Mouse (Mus musculus): ENCODE data around the gene Supt6. TPM values are rescaled to one million over a fixed set of nuclear protein-coding genes. Genes with fewer than 3 reads are reported as not detected.
A peak's percentile ranks its signal among the peaks of the same experiment; 100 is the strongest.
"Not testable (repeated sequence)": the region's sequence is repeated elsewhere in the genome, so short reads cannot be mapped to it uniquely, and the experiment has no call there.

Gene Supt6
- total and polyA plus RNA-seq, 3 experiments = 39.6 to 93.2 (median 59.8) TPM

DNA sequence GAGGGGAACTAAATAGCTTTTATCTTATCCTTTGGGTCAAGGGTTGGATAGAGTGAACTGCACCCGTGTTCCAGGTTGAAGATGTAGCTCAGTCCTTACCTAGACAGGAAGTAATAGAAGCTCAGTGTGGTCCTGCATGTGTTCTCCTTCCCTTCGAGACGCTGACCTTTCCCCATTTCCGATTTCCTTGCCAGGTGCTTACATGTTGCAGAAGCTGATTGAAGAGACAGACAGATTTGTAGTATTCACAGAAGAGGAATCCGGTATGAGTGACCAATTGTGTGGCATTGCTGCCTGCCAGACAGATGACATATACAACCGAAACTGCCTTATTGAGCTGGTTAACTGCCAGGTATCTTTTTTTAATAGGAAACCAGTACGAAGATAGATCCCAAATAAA is 33.1 kb upstream of the Supt6 start:
- peaks cover 0 to 43% of the 10 kb centered on the region in 2 experiments; a peak in 2 of 4 replicates for H3K36me3 ChIP-seq (ENCODE audit: control insufficient read depth in 1 of 2, insufficient read depth in 2 of 2, low read length in 2 of 2)
- no peak overlapping the region for H3K4me3 ChIP-seq (ENCODE audit: control insufficient read depth in 1 of 2, insufficient read depth in 1 of 2, low read depth in 2 of 2, low read length in 2 of 2)
- no peak for DNase-seq (ENCODE audit: low read depth, low spot score)
- H3K4me1 ChIP-seq (ENCODE audit: control insufficient read depth in 1 of 2, insufficient read depth in 2 of 2, low read length in 2 of 2) = 0 out of 4 replicates have a peak, but pooled peaks cover 0 to 2% of the 10 kb centered on the region in 2 experiments
- no peak overlapping the region for H3K27ac ChIP-seq (ENCODE audit: control insufficient read depth, low read depth, low read length)
- no peaks in the 10 kb centered on the region for H3K79me2 ChIP-seq (ENCODE audit: control insufficient read depth, insufficient read depth, low read length, poor library complexity)
- no peaks in the 10 kb centered on the region for H3K9me3 ChIP-seq (replicated peaks; ENCODE audit: insufficient read depth, low read length)
- no peak overlapping the region for H3K9ac ChIP-seq (ENCODE audit: control insufficient read depth, low read depth, low read length, poor library complexity, severe bottlenecking)
- H3K27me3 ChIP-seq (ENCODE audit: control insufficient read depth in 1 of 2, insufficient read depth in 2 of 2, low read length in 2 of 2) = no peaks in the 10 kb centered on the region
- no peak for TF ChIP-seq GATA1 (IDR thresholded peaks at IDR 0.05; ENCODE audit: low read depth, low read length)
- TF ChIP-seq TAL1 (IDR thresholded peaks at IDR 0.05; ENCODE audit: low read length) = no peak
- TF ChIP-seq TBP (IDR thresholded peaks at IDR 0.05; ENCODE audit: low read depth, low read length) = no peak
- no peak for TF ChIP-seq RCOR1 (IDR thresholded peaks at IDR 0.05; ENCODE audit: low read depth, low read length)
- no peak for TF ChIP-seq ELF1 (IDR thresholded peaks at IDR 0.05; ENCODE audit: low read depth, low read length)
- TF ChIP-seq USF2 (IDR thresholded peaks at IDR 0.05; ENCODE audit: borderline replicate concordance in 1 of 2, insufficient read depth in 1 of 2, low read depth in 1 of 2, low read length in 2 of 2) = no peak
- TF ChIP-seq MYB (IDR thresholded peaks at IDR 0.05; ENCODE audit: low read depth, low read length) = no peak
- TF ChIP-seq CHD1 (IDR thresholded peaks at IDR 0.05; ENCODE audit: low read depth, low read length) = no peak

DNA sequence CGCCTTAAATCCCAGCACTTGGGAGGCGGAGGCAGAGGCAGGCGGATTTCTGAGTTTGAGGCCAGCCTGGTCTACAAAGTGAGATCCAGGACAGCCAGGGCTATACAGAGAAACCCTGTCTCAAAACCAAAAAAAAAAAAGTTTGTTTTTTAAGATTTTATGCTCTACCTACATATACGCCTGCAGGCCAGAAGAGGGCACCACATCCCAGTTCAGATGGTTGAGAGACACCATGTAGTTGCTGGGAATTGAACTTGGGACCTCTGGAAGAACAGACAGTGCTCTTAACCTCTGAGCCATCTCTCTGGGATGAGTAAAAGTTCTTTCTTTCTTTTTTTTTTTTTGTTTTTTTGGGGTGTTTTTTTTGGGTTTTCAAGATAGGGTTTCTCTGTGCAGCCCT is 30.4 kb upstream of the Supt6 start:
- DNase-seq (ENCODE audit: low read depth, low spot score) = peak; percentile 77
- not testable (repeated sequence) for H3K4me3 ChIP-seq (ENCODE audit: control insufficient read depth in 1 of 2, insufficient read depth in 1 of 2, low read depth in 2 of 2, low read length in 2 of 2); H3K79me2 ChIP-seq (ENCODE audit: control insufficient read depth, insufficient read depth, low read length, poor library complexity); H3K4me1 ChIP-seq (ENCODE audit: control insufficient read depth in 1 of 2, insufficient read depth in 2 of 2, low read length in 2 of 2); H3K27me3 ChIP-seq (ENCODE audit: control insufficient read depth in 1 of 2, insufficient read depth in 2 of 2, low read length in 2 of 2); H3K9ac ChIP-seq (ENCODE audit: control insufficient read depth, low read depth, low read length, poor library complexity, severe bottlenecking); H3K9me3 ChIP-seq (replicated peaks; ENCODE audit: insufficient read depth, low read length); H3K27ac ChIP-seq (ENCODE audit: control insufficient read depth, low read depth, low read length)
- TF ChIP-seq ZNF384 (IDR thresholded peaks at IDR 0.05; ENCODE audit: low read depth, low read length) = peak; percentile 90
- peak; percentile 41 for TF ChIP-seq RAD21 (IDR thresholded peaks at IDR 0.05; ENCODE audit: low read depth, low read length)
- TF ChIP-seq SMC3 (IDR thresholded peaks at IDR 0.05; ENCODE audit: low read depth, low read length) = peak; percentile 41
- peak; percentile 42 to 64 (median 61) for TF ChIP-seq CTCF (IDR thresholded peaks at IDR 0.05 in 2 of 3, conservative IDR thresholded peaks at IDR 0.05 in 1 of 3; ENCODE audit: control insufficient read depth in 1 of 3, insufficient read depth in 1 of 3, low read depth in 2 of 3, low read length in 3 of 3, poor library complexity in 1 of 3, severe bottlenecking in 1 of 3)
- H3K36me3 ChIP-seq (ENCODE audit: control insufficient read depth in 1 of 2, insufficient read depth in 2 of 2, low read length in 2 of 2) = peaks cover 0 to 36% of the 10 kb centered on the region in 2 experiments; a peak in 2 of 4 replicates

DNA sequence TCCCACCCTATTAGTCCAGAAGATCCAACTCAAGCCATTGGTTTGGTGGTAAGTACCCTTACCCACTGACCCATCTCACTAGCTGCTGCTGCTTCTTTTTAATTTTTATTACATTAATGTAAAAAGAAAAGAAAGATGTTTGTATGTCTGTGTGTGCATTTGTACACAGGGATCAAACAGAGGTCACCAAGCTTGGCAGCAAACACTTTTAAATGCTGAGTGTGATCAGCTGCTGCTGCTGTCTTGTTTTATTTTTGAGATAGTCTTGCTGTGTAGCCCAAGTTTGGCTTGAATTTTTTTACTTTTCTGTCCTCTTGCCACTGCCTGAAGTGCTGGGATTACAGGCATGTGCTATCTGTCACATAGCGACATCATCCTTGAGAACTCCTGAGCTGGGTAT is 29.8 kb upstream of the Supt6 start:
- no peak for TF ChIP-seq SIN3A (IDR thresholded peaks at IDR 0.05; ENCODE audit: low read length)
- TF ChIP-seq GATA1 (IDR thresholded peaks at IDR 0.05; ENCODE audit: low read depth, low read length) = no peak
- no peak for TF ChIP-seq ZMIZ1 (IDR thresholded peaks at IDR 0.05; ENCODE audit: low read depth, low read length)
- H3K4me3 ChIP-seq (ENCODE audit: control insufficient read depth in 1 of 2, insufficient read depth in 1 of 2, low read depth in 2 of 2, low read length in 2 of 2) = no peak overlapping the region
- no peaks in the 10 kb centered on the region for H3K9me3 ChIP-seq (replicated peaks; ENCODE audit: insufficient read depth, low read length)
- peaks cover 0 to 34% of the 10 kb centered on the region in 2 experiments; a peak in 2 of 4 replicates for H3K36me3 ChIP-seq (ENCODE audit: control insufficient read depth in 1 of 2, insufficient read depth in 2 of 2, low read length in 2 of 2)
- H3K27ac ChIP-seq (ENCODE audit: control insufficient read depth, low read depth, low read length) = no peak overlapping the region
- no peaks in the 10 kb centered on the region for H3K79me2 ChIP-seq (ENCODE audit: control insufficient read depth, insufficient read depth, low read length, poor library complexity)
- no peak for DNase-seq (ENCODE audit: low read depth, low spot score)
- H3K4me1 ChIP-seq (ENCODE audit: control insufficient read depth in 1 of 2, insufficient read depth in 2 of 2, low read length in 2 of 2) = 0 out of 4 replicates have a peak, but pooled peaks cover 0 to 2% of the 10 kb centered on the region in 2 experiments
- no peak overlapping the region for H3K9ac ChIP-seq (ENCODE audit: control insufficient read depth, low read depth, low read length, poor library complexity, severe bottlenecking)
- no peaks in the 10 kb centered on the region for H3K27me3 ChIP-seq (ENCODE audit: control insufficient read depth in 1 of 2, insufficient read depth in 2 of 2, low read length in 2 of 2)
